Mouse (Mus musculus): ENCODE data around the gene Cyp2c66.
"Not testable (repeated sequence)": the region's sequence is repeated elsewhere in the genome, so short reads cannot be mapped to it uniquely, and the experiment has no call there.

DNA sequence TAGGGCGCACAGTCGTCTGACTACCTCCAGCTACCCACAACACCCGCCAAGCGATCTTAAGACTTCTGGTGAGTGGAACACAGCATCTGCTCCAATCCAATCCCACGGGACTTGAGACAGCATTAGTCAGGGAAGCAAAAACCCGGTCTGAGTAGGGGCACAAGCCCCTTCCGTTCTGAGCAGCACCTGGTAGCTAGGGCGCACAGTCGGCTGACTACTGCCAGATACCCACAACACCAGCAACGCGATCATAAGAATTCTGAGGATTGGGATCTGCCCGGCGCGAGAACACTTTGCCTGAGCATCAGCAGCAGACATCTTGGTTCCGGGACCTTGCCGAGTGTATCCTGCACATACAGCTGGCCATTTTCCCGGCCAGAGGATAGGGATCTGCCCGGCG, 43.1 kb downstream of the Cyp2c66 start:
- TF ChIP-seq CTCF (IDR thresholded peaks at IDR 0.05; ENCODE audit: borderline replicate concordance, insufficient read depth, low read length); POLR2A (IDR thresholded peaks at IDR 0.05; ENCODE audit: low read depth, low read length): not testable (repeated sequence)

Measured in embryonic fibroblast, embryonic 13.5 days (primary cell).